Mouse (Mus musculus): ENCODE data around the gene Vmn2r34.
"Not testable (repeated sequence)": the region's sequence is repeated elsewhere in the genome, so short reads cannot be mapped to it uniquely, and the experiment has no call there.

Vmn2r34 gene

DNA sequence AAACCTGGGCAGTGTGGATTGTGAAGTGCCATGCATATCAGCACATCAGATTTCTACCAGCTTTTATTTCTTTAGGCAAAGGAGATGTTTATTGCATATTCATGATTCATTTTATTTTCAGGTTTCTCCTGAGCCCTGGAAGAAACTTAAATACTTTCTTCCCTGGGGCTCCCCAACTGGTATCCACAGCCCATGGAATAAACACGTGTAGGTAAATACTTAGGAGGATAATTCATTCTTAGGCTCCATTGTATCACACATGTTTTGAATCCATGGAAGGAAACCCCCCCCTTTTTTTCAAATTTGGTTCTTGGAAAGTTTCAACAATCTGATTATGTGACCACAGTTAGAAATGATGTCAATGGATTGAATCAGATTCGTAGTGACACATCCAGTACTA, at the start of gene Vmn2r34:
Gene Vmn2r34, minus strand, starts transcription at position 101 of the 400 bp plus-strand sequence.
- not testable (repeated sequence) for DNase-seq

DNA sequence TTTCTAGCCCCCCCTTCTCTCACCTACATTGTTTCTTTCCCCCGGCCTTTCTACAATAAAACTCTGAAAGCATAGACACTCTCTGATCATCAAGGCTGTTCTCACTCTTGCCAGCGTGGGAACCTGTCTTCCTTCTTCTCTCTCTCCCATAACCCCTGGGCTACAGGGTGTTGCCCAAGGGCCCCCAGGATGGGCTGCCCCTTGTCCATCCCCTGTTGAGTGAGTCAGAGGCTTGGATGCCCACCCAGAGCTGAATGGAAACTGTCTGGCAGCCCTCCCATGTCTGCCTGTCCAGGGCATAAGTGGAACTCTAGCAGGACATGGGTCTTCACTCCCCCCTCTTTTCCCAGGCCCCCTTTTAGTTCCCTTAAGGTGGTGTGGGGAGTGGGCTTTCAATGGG, 15.3 kb downstream of the Vmn2r34 start:
- DNase-seq, result not testable (repeated sequence)

All from thymus, postnatal 4 days (tissue).